Mouse (Mus musculus) midbrain, embryonic 12.5 days (tissue): Measurements from ENCODE around the gene Phactr4. TPM values are rescaled to one million over a fixed set of nuclear protein-coding genes. Genes with fewer than 3 reads are reported as not detected.
A peak's percentile ranks its signal among the peaks of the same experiment; 100 is the strongest.
"Not testable (repeated sequence)": the region's sequence is repeated elsewhere in the genome, so short reads cannot be mapped to it uniquely, and the experiment has no call there.

ENCODE experiments used
- ATAC-seq: fragments of 200-750 bp; cut with Nextera tagmentation; 2 replicates; pipeline ENCODE4 v1.8.0; 2017; ENCODE audit warnings: low read depth, moderate TSS enrichment, moderate library complexity; ENCODE audit not compliant: low FRiP score
- H3K27ac ChIP-seq: fragments of 300-500 bp; sonication (generic); replicated peaks from 2 replicates; pipeline ENCODE4 v1.5.1; 2016; ENCODE audit warnings: mild to moderate bottlenecking
- H3K27me3 ChIP-seq: fragments of 300-500 bp; sonication (generic); 2 replicates; pipeline ENCODE4 v1.6.1; 2016; ENCODE audit warnings: mild to moderate bottlenecking
- H3K36me3 ChIP-seq: fragments of 300-500 bp; sonication (generic); 2 replicates; pipeline ENCODE4 v1.6.1; 2016
- H3K4me1 ChIP-seq: fragments of 300-500 bp; sonication (generic); 2 replicates; pipeline ENCODE4 v1.6.1; 2016
- H3K4me2 ChIP-seq: fragments of 300-500 bp; sonication (generic); replicated peaks from 2 replicates; pipeline ENCODE4 v1.6.1; 2016; ENCODE audit warnings: mild to moderate bottlenecking, moderate library complexity
- H3K4me3 ChIP-seq: fragments of 300-500 bp; sonication (generic); 2 replicates; pipeline ENCODE4 v1.5.1; 2016; ENCODE audit warnings: mild to moderate bottlenecking
- H3K9ac ChIP-seq: fragments of 300-500 bp; sonication (generic); replicated peaks from 2 replicates; pipeline ENCODE4 v1.6.1; 2016; ENCODE audit warnings: mild to moderate bottlenecking, moderate library complexity
- H3K9me3 ChIP-seq: fragments of 300-500 bp; sonication (generic); 2 replicates; pipeline ENCODE4 v1.6.1; 2016; ENCODE audit warnings: mild to moderate bottlenecking
- WGBS: fragments of 180-500 bp; shearing (Covaris S2); methylation state at CpG from one replicate; pipeline ENCODE4 v1.1.7; 2016; 5-methylcytosine and 5-hydroxymethylcytosine counted together
- polyA plus RNA-seq: library from polyadenylated mRNA; unstranded; fragments of >200 nt; fragmentation: Nextera tagmentation; extraction: Ambion mirVana; gene quantifications from 2 replicates; pipeline ENCODE4 v1.2.1, GENCODE M21; 2016

Phactr4 gene
- polyA plus RNA-seq, 1 experiment from 2014 or later: 20.7 TPM

DNA sequence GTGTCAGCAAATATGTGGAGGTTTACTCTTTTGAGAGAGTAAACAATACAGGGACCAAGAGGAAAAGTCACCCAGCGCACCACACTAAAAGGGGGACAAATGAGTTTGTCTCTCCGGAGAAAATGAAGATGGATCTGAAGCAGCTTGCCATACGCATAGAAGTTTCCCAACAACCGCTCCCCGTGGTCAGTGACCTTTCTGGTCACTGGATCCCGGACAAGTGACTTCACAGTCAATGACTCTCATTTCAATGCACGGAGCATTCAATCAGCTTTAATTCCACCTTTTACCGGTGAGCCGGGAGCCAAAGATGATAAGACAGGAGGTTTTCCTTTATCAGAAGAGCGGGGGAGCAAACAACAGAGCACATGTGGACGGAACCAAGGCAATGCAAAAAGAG is 15.6 kb upstream of the Phactr4 start:
- H3K9me3 ChIP-seq: no peaks in the 10 kb centered on the region
- H3K27ac ChIP-seq: no peak overlapping the region
- WGBS: 36% methylated on average over 11 of the region's 11 CpGs
- no peaks in the 10 kb centered on the region for H3K36me3 ChIP-seq
- no peak overlapping the region for H3K9ac ChIP-seq
- ATAC-seq: no peak
- H3K4me3 ChIP-seq: no peak overlapping the region
- no peak overlapping the region for H3K4me2 ChIP-seq
- H3K27me3 ChIP-seq: no peaks in the 10 kb centered on the region
- no peaks in the 10 kb centered on the region for H3K4me1 ChIP-seq

DNA sequence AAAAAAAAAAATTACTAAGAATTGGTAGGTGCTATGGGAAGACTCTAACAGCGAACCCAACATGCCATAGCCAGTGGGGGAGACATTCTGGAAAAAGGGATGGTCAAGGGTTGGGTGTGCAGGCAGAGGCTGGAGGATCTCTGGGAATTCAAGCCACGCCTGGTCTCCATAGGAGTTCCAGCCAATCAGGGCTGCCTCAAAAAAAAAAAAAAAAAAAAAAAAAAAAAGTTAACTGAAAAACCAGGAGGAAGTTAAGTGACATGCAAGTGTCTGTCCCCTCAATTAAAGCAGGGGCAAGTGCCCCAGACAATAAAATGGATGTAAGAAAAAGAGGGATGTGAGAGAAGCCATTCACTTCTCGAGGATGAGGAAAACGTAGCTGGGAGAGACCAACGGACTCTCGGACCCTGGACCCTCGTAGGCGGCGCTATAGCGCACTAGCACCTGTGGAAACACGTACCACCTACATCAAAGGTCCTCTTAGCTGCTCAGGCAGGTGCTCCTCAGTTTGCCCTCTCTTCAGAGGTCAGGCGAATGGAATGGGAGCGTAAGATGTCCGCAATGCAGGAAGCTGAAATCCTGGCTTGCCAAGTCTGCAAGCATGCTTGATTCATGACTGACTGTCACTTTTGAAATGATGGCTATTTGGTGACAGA is 10.6 kb upstream of the Phactr4 start:
- H3K36me3 ChIP-seq: no peaks in the 10 kb centered on the region
- H3K27me3 ChIP-seq: no peaks in the 10 kb centered on the region
- H3K27ac ChIP-seq: no peak overlapping the region
- H3K4me2 ChIP-seq: peak overlapping the region; percentile 32; the same call in 1 of the 2 replicates
- WGBS: 12% methylated on average over 14 of the region's 14 CpGs
- H3K9me3 ChIP-seq: no peaks in the 10 kb centered on the region
- H3K4me3 ChIP-seq: no peak overlapping the region
- H3K9ac ChIP-seq: no peak overlapping the region
- no peak for ATAC-seq
- no peaks in the 10 kb centered on the region for H3K4me1 ChIP-seq

DNA sequence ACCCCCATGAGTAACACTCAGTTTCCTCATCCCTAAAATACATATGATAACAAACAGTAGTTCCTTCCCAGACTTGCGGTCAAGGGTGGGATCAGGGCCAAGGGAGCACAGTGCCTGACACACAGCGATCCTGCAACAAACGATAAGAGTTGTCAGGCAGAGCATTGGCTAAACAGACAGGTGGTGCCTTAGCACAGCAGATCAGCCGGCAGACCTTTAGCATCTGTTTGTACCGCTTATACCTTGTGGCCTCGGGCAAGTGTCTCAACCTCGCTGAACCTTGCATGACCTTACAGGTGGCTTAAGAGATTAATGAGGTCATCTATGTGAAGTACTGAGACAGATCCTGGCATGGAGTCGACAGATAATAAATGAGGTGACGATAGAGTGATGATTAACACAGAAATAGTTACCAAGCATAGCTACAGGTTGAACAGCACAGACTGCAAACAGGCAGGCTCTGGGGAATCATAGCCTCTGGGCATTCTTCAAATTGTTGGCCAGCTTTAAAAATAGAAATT is 5.8 kb upstream of the Phactr4 start:
- no peak for ATAC-seq
- Histone ChIP-seq H3K4me2 (no peak overlapping the region), H3K4me1 (no peaks in the 10 kb centered on the region), H3K27ac (no peak overlapping the region), H3K4me3 (no peak overlapping the region), H3K36me3 (no peaks in the 10 kb centered on the region), H3K9me3 (no peaks in the 10 kb centered on the region), H3K27me3 (no peaks in the 10 kb centered on the region), H3K9ac (no peak overlapping the region)
- WGBS: 67% methylated on average over 9 of the region's 9 CpGs

DNA sequence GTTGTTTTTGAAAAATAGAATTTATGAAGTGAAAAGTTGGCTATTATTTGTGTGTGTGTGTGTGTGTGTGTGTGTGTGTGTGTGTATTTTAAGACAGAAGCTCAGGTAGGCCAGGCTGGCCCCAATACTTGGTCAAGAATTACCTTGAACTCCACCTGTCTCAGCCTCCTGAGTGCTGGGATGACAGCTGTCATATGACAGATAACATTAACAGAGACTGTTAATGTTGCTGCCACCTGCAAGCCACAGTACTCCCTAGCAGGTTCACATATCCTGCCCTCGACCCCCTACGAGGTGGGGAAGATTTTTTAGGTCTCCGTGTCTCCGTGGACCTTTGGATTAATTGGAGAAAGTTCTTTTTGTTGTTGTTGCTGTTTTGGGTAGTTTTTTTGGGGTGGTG is 5.2 kb upstream of the Phactr4 start:
- H3K4me2 ChIP-seq: no peak overlapping the region
- no peak overlapping the region for H3K4me3 ChIP-seq
- no peak overlapping the region for H3K27ac ChIP-seq
- 81% methylated on average over 4 of the region's 4 CpGs for WGBS
- ATAC-seq: no peak
- no peaks in the 10 kb centered on the region for H3K4me1 ChIP-seq
- H3K9me3 ChIP-seq: no peaks in the 10 kb centered on the region
- no peaks in the 10 kb centered on the region for H3K36me3 ChIP-seq
- H3K9ac ChIP-seq: no peak overlapping the region
- no peaks in the 10 kb centered on the region for H3K27me3 ChIP-seq

DNA sequence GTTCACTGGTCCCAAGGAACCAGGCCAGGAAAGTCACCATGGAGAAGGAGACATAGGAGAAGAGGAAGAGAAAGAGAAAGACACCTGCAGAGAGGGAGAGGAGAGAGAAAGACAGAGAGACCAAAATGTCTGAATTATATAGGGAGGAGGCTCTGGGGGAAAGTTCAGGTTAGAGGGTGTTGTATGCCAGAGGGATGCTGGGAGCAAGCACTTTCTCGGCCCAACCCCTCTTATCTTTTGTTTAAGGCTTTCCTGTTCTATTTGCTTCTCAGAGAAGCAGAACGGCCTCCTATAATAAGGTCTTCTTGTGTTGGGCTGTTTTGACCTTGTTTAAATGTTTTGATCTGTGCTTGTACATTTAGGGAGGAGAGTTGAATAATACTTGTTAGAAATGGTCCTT is 3.7 kb upstream of the Phactr4 start:
- ATAC-seq: no peak
- Histone ChIP-seq H3K4me2 (no peak overlapping the region), H3K27ac (no peak overlapping the region), H3K4me1 (0 out of 2 replicates have a peak, but pooled peaks cover under 1% of the 10 kb centered on the region), H3K27me3 (no peaks in the 10 kb centered on the region), H3K9ac (no peak overlapping the region), H3K4me3 (no peak overlapping the region), H3K9me3 (no peaks in the 10 kb centered on the region), H3K36me3 (no peaks in the 10 kb centered on the region)
- 67% methylated on average over 2 of the region's 2 CpGs for WGBS

DNA sequence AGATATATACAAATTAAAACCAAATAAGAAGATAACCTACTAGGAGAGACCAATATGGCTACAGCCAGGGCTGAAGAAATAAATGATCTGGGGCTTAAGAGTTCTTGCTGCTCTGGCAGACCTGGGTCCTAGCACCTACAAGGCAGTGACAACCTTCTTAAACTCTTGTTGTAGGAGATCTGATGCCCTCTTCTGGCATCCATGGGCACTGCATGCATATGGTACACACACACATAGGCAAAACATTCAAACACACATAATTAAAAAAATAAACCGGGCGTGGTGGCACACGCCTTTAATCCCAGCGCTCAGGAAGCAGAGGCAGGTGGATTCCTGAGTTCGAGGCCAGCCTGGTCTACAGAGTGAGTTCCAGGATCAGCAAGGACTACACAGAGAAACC is 2.5 kb upstream of the Phactr4 start:
- WGBS: 90% methylated on average over 5 of the region's 5 CpGs
- no peak overlapping the region for H3K4me2 ChIP-seq
- no peaks in the 10 kb centered on the region for H3K9me3 ChIP-seq
- peaks cover 12% of the 10 kb centered on the region for H3K4me1 ChIP-seq
- H3K36me3 ChIP-seq: no peaks in the 10 kb centered on the region
- no peak for ATAC-seq
- no peak overlapping the region for H3K4me3 ChIP-seq
- no peaks in the 10 kb centered on the region for H3K27me3 ChIP-seq
- H3K9ac ChIP-seq: no peak overlapping the region
- no peak overlapping the region for H3K27ac ChIP-seq

DNA sequence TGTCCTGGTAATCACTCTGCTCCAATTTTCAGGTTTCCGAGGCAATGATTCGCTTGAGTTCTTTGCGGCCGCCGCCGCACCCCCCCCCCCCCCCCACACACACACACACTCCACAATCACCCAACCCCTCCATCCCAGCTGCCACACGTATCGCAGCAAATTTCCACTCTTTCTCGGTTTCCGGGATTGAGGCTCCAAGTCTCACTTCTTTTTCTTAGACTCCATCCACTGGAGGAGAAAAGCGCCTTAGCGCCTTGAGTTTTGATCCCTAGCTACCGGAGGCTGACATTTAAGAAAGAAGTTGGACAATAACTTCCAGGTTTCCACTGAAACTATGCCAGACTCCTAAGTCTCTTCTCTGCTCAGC is 750 bp downstream of the Phactr4 start:
- Histone ChIP-seq H3K36me3 (no peaks in the 10 kb centered on the region), H3K4me3 (peak overlapping the region; percentile 80)
- no peak for ATAC-seq

DNA sequence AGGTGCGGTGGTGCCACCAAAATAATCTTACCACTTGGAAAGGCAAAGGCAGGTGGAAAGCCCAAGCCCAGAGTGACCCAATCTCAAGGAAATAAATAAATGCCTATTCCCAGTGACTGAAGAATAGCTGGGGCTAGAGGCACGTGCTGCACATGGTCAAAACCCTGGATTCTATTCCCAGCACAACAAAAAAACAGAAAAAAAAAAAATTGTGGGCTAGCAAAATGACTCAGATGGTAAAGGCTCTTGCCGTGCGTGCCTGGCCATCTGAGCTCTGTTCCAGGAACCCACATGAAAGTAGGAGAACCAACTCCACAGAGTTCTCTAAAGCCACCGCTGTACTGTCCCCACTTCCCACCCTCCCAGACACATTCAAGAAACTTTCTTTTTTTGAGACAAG is 1.8 kb downstream of the Phactr4 start:
- WGBS: 85% methylated on average over 5 of the region's 5 CpGs
- H3K36me3 ChIP-seq: no peaks in the 10 kb centered on the region
- peak overlapping the region; percentile 85; the same call in 1 of the 2 replicates for H3K9ac ChIP-seq
- no peaks in the 10 kb centered on the region for H3K9me3 ChIP-seq
- no peak for ATAC-seq
- peaks cover 12% of the 10 kb centered on the region for H3K4me1 ChIP-seq
- H3K27me3 ChIP-seq: no peaks in the 10 kb centered on the region
- H3K4me2 ChIP-seq: peak overlapping the region; percentile 69
- H3K4me3 ChIP-seq: peak overlapping the region; percentile 80
- no peak overlapping the region for H3K27ac ChIP-seq

More for the DNA sequence above, 750 bp downstream of the Phactr4 start:
- Histone ChIP-seq H3K4me2 (peak overlapping the region; percentile 69), H3K9ac (peak overlapping the region; percentile 85), H3K27ac (peak overlapping the region; percentile 96), H3K9me3 (no peaks in the 10 kb centered on the region), H3K4me1 (peaks cover 12% of the 10 kb centered on the region), H3K27me3 (no peaks in the 10 kb centered on the region)
- WGBS: 2% methylated on average over 9 of the region's 13 CpGs

DNA sequence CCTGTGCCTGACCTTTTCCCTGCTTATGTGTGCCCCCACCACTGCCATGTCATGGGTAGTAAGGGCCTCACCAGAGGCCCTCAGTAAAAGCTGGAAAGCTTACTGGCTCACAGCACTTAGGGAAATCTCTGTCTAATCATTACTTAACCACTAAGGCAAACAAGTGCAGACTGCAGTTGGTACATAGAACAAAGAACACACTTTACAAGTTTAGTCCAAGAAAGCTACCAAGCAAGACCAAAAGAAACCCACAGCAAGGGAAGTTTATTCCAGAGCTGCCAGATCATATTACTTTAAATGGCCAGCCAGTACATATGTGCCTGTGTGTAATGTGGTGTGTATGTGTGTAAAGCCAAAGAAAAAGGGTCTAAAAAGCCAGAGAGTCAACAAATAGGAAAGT is 6.3 kb downstream of the Phactr4 start:
- Histone ChIP-seq H3K27ac (no peak overlapping the region), H3K4me3 (no peak overlapping the region), H3K9me3 (no peaks in the 10 kb centered on the region), H3K36me3 (peaks cover 10% of the 10 kb centered on the region), H3K4me1 (peaks cover 11% of the 10 kb centered on the region), H3K4me2 (no peak overlapping the region), H3K27me3 (no peaks in the 10 kb centered on the region), H3K9ac (no peak overlapping the region)
- ATAC-seq: no peak

DNA sequence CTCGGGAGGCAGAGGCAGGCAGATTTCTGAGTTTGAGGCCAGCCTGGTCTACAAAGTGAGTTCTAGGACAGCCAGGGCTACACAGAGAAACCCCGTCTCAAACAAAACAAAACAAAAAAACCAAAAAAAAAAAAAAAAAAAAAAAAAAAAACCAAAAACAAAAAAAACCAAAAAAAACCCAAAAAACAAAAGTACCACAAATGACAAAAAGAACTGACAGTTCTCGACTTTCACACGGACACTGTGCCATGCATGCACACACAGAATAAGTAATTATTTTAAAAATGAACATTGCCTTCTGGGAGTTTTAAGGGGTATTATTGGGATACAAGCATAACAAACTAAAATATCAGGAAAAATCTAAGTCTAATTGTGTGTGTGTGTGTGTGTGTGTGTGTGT is 9.0 kb downstream of the Phactr4 start:
- not testable (repeated sequence) for H3K27me3 ChIP-seq, H3K4me3 ChIP-seq, H3K9me3 ChIP-seq, H3K9ac ChIP-seq, ATAC-seq, H3K27ac ChIP-seq, H3K4me2 ChIP-seq, H3K4me1 ChIP-seq
- H3K36me3 ChIP-seq: peaks cover 10% of the 10 kb centered on the region
- WGBS: 97% methylated on average over 4 of the region's 4 CpGs

DNA sequence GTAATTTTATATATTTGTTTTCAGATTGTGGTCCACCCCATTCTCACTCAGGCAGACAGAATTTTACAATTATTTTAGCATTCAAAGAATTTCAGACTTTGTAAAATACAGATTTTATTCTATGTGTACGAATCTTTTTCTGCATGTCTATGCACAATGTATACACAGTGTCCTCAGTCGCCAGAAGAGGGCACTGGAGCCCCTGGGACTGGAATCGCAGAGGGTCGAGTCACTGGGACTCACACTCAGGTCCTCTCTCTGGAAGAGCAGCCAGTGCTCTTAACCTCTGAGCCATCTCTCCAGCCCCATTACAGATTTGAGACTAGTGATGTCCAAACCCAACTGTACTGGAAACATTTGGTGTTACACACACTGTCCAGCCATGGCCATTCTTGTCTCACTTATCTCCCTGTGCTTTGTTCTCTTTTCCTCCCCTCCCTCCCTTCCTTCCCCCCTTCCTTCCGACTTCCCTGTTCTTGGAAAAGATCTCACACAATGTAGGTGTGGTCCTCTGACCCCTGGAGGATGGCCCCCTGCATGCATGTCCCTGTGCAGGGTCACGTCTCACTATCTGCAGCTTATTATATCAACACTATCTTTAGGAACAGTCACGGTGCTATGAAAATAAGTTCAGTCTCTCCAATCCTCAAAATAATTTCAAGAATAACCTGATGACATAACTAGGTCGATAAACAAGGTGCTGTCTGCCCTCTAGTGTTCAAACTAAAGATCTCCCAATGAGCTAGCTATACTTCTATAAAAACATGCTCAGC is 10.8 kb downstream of the Phactr4 start:
- H3K4me3 ChIP-seq: no peak overlapping the region
- no peaks in the 10 kb centered on the region for H3K27me3 ChIP-seq
- no peak for ATAC-seq
- H3K36me3 ChIP-seq: peaks cover 10% of the 10 kb centered on the region
- H3K9me3 ChIP-seq: no peaks in the 10 kb centered on the region
- H3K4me2 ChIP-seq: no peak overlapping the region
- no peak overlapping the region for H3K9ac ChIP-seq
- no peak overlapping the region for H3K27ac ChIP-seq
- H3K4me1 ChIP-seq: no peaks in the 10 kb centered on the region
- WGBS: 56% methylated on average over 8 of the region's 8 CpGs

DNA sequence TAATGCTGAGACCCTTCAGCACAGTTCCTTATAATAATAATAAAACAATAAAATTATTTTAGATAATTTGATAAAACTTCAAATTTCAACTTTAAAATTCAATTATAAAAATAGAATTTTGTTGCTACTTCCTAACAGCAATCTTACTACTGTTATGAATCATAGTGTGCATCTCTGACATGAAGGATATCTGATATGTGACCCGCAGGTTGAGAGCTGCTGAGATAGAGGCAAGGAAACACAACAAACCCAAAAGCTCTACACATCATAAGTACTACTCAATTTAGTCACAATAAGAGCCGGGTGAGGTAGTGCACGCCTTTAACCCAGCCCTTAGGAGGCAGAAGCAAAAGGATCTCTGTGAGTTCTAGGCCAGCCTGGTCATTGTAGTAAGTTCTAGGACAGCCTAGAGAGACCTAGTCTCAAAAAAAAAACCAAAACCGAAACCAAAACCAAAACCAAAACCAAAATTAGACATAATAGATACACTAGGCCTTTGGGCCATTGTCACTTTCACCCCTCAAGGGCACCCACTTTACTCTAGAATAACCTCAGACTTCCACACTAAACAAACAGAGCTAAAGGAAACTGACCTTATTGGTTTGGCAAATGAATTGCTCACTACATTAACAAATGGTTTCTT is 12.6 kb downstream of the Phactr4 start:
- WGBS: 88% methylated on average over 4 of the region's 4 CpGs

More for the DNA sequence above, 12.6 kb downstream of the Phactr4 start:
- H3K9me3 ChIP-seq: no peaks in the 10 kb centered on the region
- no peak for ATAC-seq
- no peaks in the 10 kb centered on the region for H3K27me3 ChIP-seq
- H3K27ac ChIP-seq: no peak overlapping the region
- no peaks in the 10 kb centered on the region for H3K4me1 ChIP-seq
- H3K36me3 ChIP-seq: peaks cover 10% of the 10 kb centered on the region
- no peak overlapping the region for H3K4me2 ChIP-seq
- no peak overlapping the region for H3K4me3 ChIP-seq
- H3K9ac ChIP-seq: no peak overlapping the region
